Mouse (Mus musculus): ENCODE results near the gene Lrrc28. TPM values are rescaled to one million over a fixed set of nuclear protein-coding genes. Genes with fewer than 3 reads are reported as not detected.

The Lrrc28 gene
- polyA plus RNA-seq, 1 experiment from 2014 or later: 39.7 TPM

DNA sequence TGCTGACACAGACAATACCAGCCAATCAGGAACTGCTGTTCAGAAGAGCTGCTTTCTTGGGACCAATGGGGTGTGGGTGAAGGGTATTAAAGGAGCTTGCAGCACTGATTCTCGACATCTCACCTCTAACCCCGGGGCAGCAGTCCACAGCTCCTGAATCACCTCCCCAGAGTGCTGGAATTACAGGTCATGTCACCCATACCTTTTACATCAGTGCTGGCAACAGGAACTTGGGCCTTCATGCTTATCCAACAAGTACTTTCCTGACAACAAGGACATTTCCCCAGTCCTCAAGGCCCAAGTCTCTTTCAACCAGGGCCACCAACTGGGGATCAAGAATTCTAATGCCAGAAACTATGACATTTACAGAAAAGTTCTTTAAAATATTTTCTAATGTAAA lies 8.9 kb downstream of the Lrrc28 start:
- H3K27me3 ChIP-seq (ENCODE audit: control insufficient read depth, insufficient read depth, low read length): no peaks in the 10 kb centered on the region
- no peak overlapping the region for H3K9ac ChIP-seq (replicated peaks; ENCODE audit: low read length)
- DNase-seq: no peak
- H3K4me1 ChIP-seq (ENCODE audit: control insufficient read depth, insufficient read depth, low read length): no peaks in the 10 kb centered on the region
- H3K36me3 ChIP-seq (ENCODE audit: control insufficient read depth, insufficient read depth, low read length): peaks cover 28% of the 10 kb centered on the region
- no peak for ATAC-seq (ENCODE audit: low FRiP score, low TSS enrichment)
- no peak overlapping the region for H3K27ac ChIP-seq (replicated peaks; ENCODE audit: low read depth, low read length)
- H3K4me2 ChIP-seq (ENCODE audit: low read length): no peak overlapping the region
- no peak overlapping the region for H3K4me3 ChIP-seq (replicated peaks; ENCODE audit: low read depth, low read length)
- WGBS: 61% methylated on average over 2 of the region's 2 CpGs
- no peaks in the 10 kb centered on the region for H3K9me3 ChIP-seq (ENCODE audit: control insufficient read depth, low read length)

GRCm38 (mm10) chr7:67634210-67634609 lies 10.9 kb downstream of the Lrrc28 start:
- WGBS: 96% methylated on average over 3 of the region's 3 CpGs
- H3K4me3 ChIP-seq (replicated peaks; ENCODE audit: low read depth, low read length): no peak overlapping the region
- no peak for DNase-seq
- no peak overlapping the region for H3K4me2 ChIP-seq (ENCODE audit: low read length)
- no peak overlapping the region for H3K9ac ChIP-seq (replicated peaks; ENCODE audit: low read length)
- H3K36me3 ChIP-seq (ENCODE audit: control insufficient read depth, insufficient read depth, low read length): peaks cover 19% of the 10 kb centered on the region
- no peaks in the 10 kb centered on the region for H3K9me3 ChIP-seq (ENCODE audit: control insufficient read depth, low read length)
- no peak for ATAC-seq (ENCODE audit: low FRiP score, low TSS enrichment)
- no peaks in the 10 kb centered on the region for H3K27me3 ChIP-seq (ENCODE audit: control insufficient read depth, insufficient read depth, low read length)
- no peaks in the 10 kb centered on the region for H3K4me1 ChIP-seq (ENCODE audit: control insufficient read depth, insufficient read depth, low read length)
- no peak overlapping the region for H3K27ac ChIP-seq (replicated peaks; ENCODE audit: low read depth, low read length)

GRCm38 (mm10) chr7:67632380-67632779 lies 12.7 kb downstream of the Lrrc28 start:
- Histone ChIP-seq H3K4me2 (ENCODE audit: low read length) (no peak overlapping the region), H3K9ac (replicated peaks; ENCODE audit: low read length) (no peak overlapping the region), H3K9me3 (ENCODE audit: control insufficient read depth, low read length) (no peaks in the 10 kb centered on the region), H3K27me3 (ENCODE audit: control insufficient read depth, insufficient read depth, low read length) (no peaks in the 10 kb centered on the region), H3K4me1 (ENCODE audit: control insufficient read depth, insufficient read depth, low read length) (no peaks in the 10 kb centered on the region), H3K36me3 (ENCODE audit: control insufficient read depth, insufficient read depth, low read length) (peaks cover 14% of the 10 kb centered on the region; the same call in 1 of the 2 replicates), H3K4me3 (replicated peaks; ENCODE audit: low read depth, low read length) (no peak overlapping the region), H3K27ac (replicated peaks; ENCODE audit: low read depth, low read length) (no peak overlapping the region)
- WGBS: 84% methylated on average over 5 of the region's 5 CpGs
- no peak for ATAC-seq (ENCODE audit: low FRiP score, low TSS enrichment)
- no peak for DNase-seq

DNA sequence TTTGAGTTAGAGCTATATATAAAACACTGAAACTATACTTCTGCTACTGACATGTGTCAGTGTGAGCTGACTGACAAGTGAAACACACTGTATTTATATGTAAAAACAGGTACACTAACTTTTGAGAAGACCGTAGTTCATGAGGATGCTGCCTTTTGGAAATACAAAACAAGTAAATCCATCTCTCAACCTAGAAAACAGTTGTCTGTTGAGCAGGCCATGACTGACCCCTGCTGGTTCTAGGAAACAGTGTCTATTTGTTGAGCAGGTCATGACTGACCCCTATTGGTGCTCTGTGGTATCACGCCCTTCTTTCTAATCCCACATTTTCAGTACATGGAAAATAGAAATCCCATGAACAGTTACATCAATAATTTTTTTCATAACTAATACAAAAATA lies 14.3 kb downstream of the Lrrc28 start:
- H3K9ac ChIP-seq (replicated peaks; ENCODE audit: low read length): no peak overlapping the region
- peaks cover 16% of the 10 kb centered on the region; the same call in 1 of the 2 replicates for H3K36me3 ChIP-seq (ENCODE audit: control insufficient read depth, insufficient read depth, low read length)
- no peak overlapping the region for H3K27ac ChIP-seq (replicated peaks; ENCODE audit: low read depth, low read length)
- H3K4me3 ChIP-seq (replicated peaks; ENCODE audit: low read depth, low read length): no peak overlapping the region
- H3K4me1 ChIP-seq (ENCODE audit: control insufficient read depth, insufficient read depth, low read length): no peaks in the 10 kb centered on the region
- peak; percentile 70; the same call in 1 of the 2 replicates for ATAC-seq (ENCODE audit: low FRiP score, low TSS enrichment)
- no peaks in the 10 kb centered on the region for H3K27me3 ChIP-seq (ENCODE audit: control insufficient read depth, insufficient read depth, low read length)
- H3K9me3 ChIP-seq (ENCODE audit: control insufficient read depth, low read length): no peaks in the 10 kb centered on the region
- H3K4me2 ChIP-seq (ENCODE audit: low read length): no peak overlapping the region
- WGBS: 25% methylated on average over 2 of the region's 2 CpGs
- DNase-seq: peak; percentile 93

GRCm38 (mm10) chr7:67629681-67630080 lies 15.4 kb downstream of the Lrrc28 start:
- ATAC-seq (ENCODE audit: low FRiP score, low TSS enrichment) (no peak), DNase-seq (no peak)
- H3K9ac ChIP-seq (replicated peaks; ENCODE audit: low read length): no peak overlapping the region
- H3K4me3 ChIP-seq (replicated peaks; ENCODE audit: low read depth, low read length): no peak overlapping the region
- peaks cover 12% of the 10 kb centered on the region; the same call in 1 of the 2 replicates for H3K36me3 ChIP-seq (ENCODE audit: control insufficient read depth, insufficient read depth, low read length)
- WGBS: 52% methylated on average over 5 of the region's 5 CpGs
- no peak overlapping the region for H3K4me2 ChIP-seq (ENCODE audit: low read length)
- H3K27me3 ChIP-seq (ENCODE audit: control insufficient read depth, insufficient read depth, low read length): no peaks in the 10 kb centered on the region
- H3K27ac ChIP-seq (replicated peaks; ENCODE audit: low read depth, low read length): no peak overlapping the region
- no peaks in the 10 kb centered on the region for H3K9me3 ChIP-seq (ENCODE audit: control insufficient read depth, low read length)
- H3K4me1 ChIP-seq (ENCODE audit: control insufficient read depth, insufficient read depth, low read length): no peaks in the 10 kb centered on the region

- Histone ChIP-seq H3K27ac (replicated peaks; ENCODE audit: low read depth, low read length) (no peak overlapping the region), H3K9ac (replicated peaks; ENCODE audit: low read length) (no peak overlapping the region), H3K4me1 (ENCODE audit: control insufficient read depth, insufficient read depth, low read length) (no peaks in the 10 kb centered on the region), H3K36me3 (ENCODE audit: control insufficient read depth, insufficient read depth, low read length) (peaks cover 6% of the 10 kb centered on the region; the same call in 1 of the 2 replicates), H3K27me3 (ENCODE audit: control insufficient read depth, insufficient read depth, low read length) (no peaks in the 10 kb centered on the region), H3K4me3 (replicated peaks; ENCODE audit: low read depth, low read length) (no peak overlapping the region), H3K4me2 (ENCODE audit: low read length) (no peak overlapping the region), H3K9me3 (ENCODE audit: control insufficient read depth, low read length) (no peaks in the 10 kb centered on the region)
- WGBS: 87% methylated on average over 5 of the region's 5 CpGs
- ATAC-seq (ENCODE audit: low FRiP score, low TSS enrichment) (no peak), DNase-seq (no peak)
Measured at GRCm38 (mm10) chr7:67626671-67627070, 18.4 kb downstream of the Lrrc28 start.

- Histone ChIP-seq H3K4me2 (ENCODE audit: low read length) (no peak overlapping the region), H3K4me1 (ENCODE audit: control insufficient read depth, insufficient read depth, low read length) (no peaks in the 10 kb centered on the region), H3K4me3 (replicated peaks; ENCODE audit: low read depth, low read length) (no peak overlapping the region), H3K9ac (replicated peaks; ENCODE audit: low read length) (no peak overlapping the region), H3K27me3 (ENCODE audit: control insufficient read depth, insufficient read depth, low read length) (no peaks in the 10 kb centered on the region), H3K9me3 (ENCODE audit: control insufficient read depth, low read length) (no peaks in the 10 kb centered on the region), H3K27ac (replicated peaks; ENCODE audit: low read depth, low read length) (no peak overlapping the region), H3K36me3 (ENCODE audit: control insufficient read depth, insufficient read depth, low read length) (peaks cover 5% of the 10 kb centered on the region; the same call in 1 of the 2 replicates)
- 89% methylated on average over 3 of the region's 3 CpGs for whole genome bisulfite sequencing
- ATAC-seq (ENCODE audit: low FRiP score, low TSS enrichment) (no peak), DNase-seq (no peak)
Measured at GRCm38 (mm10) chr7:67622151-67622550, 22.9 kb downstream of the Lrrc28 start.

DNA sequence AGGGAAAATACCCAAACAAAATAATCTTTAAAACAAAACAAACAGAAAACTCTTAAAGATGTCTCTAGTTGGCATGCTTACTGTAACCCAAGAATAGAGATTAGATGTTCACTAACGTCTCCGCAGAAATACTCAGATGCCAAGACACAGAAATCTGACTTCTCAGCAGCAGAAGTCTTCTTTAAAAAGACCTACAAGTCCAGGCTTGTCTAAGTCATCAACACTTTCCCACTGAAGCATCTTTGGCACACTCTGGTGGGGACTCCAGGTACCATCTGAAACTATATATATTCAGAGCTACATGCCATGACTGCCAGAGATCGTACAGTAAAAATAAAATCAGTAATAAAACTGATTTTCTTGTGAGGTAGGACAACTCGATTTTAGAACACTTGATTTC lies 25.2 kb downstream of the Lrrc28 start:
- no peaks in the 10 kb centered on the region for H3K27me3 ChIP-seq (ENCODE audit: control insufficient read depth, insufficient read depth, low read length)
- no peak overlapping the region for H3K27ac ChIP-seq (replicated peaks; ENCODE audit: low read depth, low read length)
- no peak overlapping the region for H3K4me3 ChIP-seq (replicated peaks; ENCODE audit: low read depth, low read length)
- ATAC-seq (ENCODE audit: low FRiP score, low TSS enrichment) (no peak), DNase-seq (peak; percentile 61)
- no peak overlapping the region for H3K4me2 ChIP-seq (ENCODE audit: low read length)
- WGBS: 88% methylated on average over 4 of the region's 4 CpGs
- H3K9me3 ChIP-seq (ENCODE audit: control insufficient read depth, low read length): no peaks in the 10 kb centered on the region
- no peak overlapping the region for H3K9ac ChIP-seq (replicated peaks; ENCODE audit: low read length)
- 0 out of 2 replicates have a peak, but pooled peaks cover 4% of the 10 kb centered on the region for H3K36me3 ChIP-seq (ENCODE audit: control insufficient read depth, insufficient read depth, low read length)
- H3K4me1 ChIP-seq (ENCODE audit: control insufficient read depth, insufficient read depth, low read length): no peaks in the 10 kb centered on the region

DNA sequence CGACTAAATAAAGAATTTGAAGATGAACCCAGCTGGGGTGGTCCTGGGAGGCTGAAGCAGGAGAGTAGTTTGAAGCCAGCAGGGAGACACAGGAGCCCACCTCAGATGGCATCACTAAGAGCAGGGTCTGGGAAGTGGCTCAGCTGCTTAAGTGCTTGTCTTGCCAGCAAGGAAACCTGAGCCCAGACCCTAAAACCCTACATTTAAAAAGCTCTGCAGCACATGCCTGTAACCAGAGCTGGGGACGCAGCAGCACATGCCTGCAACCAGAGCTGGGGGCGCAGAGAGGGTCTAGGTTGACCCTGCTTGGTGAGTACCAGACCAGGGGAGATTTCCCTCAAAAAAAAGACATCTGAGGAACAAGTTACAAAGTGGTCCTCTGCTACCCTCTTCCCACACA lies 26.8 kb downstream of the Lrrc28 start:
- H3K4me3 ChIP-seq (replicated peaks; ENCODE audit: low read depth, low read length): no peak overlapping the region
- no peak overlapping the region for H3K27ac ChIP-seq (replicated peaks; ENCODE audit: low read depth, low read length)
- H3K4me2 ChIP-seq (ENCODE audit: low read length): no peak overlapping the region
- DNase-seq (no peak), ATAC-seq (ENCODE audit: low FRiP score, low TSS enrichment) (no peak)
- H3K27me3 ChIP-seq (ENCODE audit: control insufficient read depth, insufficient read depth, low read length): no peaks in the 10 kb centered on the region
- H3K36me3 ChIP-seq (ENCODE audit: control insufficient read depth, insufficient read depth, low read length): 0 out of 2 replicates have a peak, but pooled peaks cover 4% of the 10 kb centered on the region
- H3K4me1 ChIP-seq (ENCODE audit: control insufficient read depth, insufficient read depth, low read length): peaks cover 4% of the 10 kb centered on the region
- 89% methylated on average over 3 of the region's 3 CpGs for WGBS
- H3K9ac ChIP-seq (replicated peaks; ENCODE audit: low read length): no peak overlapping the region
- no peaks in the 10 kb centered on the region for H3K9me3 ChIP-seq (ENCODE audit: control insufficient read depth, low read length)

Measured in midbrain, embryonic 14.5 days (tissue).